Mouse (Mus musculus) forebrain, postnatal 0 days (tissue): ENCODE data around the gene Wfikkn2. TPM values are rescaled to one million over a fixed set of nuclear protein-coding genes. Genes with fewer than 3 reads are reported as not detected.

Source experiments
- ATAC-seq: fragments of 200-750 bp; cut with Nextera tagmentation; 2 replicates; pipeline ENCODE4 v1.8.0; 2017; ENCODE audit warnings: mild to moderate bottlenecking, moderate library complexity
- DNase-seq: peaks from one replicate; pipeline ENCODE4 v3.0.0-alpha.2; 2015
- H3K27ac ChIP-seq: fragments of 300-500 bp; sonication (generic); 2 replicates; pipeline ENCODE4 v1.5.1; 2014; ENCODE audit warnings: low read depth, mild to moderate bottlenecking, antibody characterized with exemption, low read length, moderate library complexity, mixed read lengths
- H3K27me3 ChIP-seq: fragments of 300-500 bp; sonication (generic); 2 replicates; pipeline ENCODE4 v1.6.1; 2014; ENCODE audit warnings: mild to moderate bottlenecking, low read length, mixed read lengths; ENCODE audit not compliant: insufficient read depth
- H3K36me3 ChIP-seq: fragments of 300-500 bp; sonication (generic); 2 replicates; pipeline ENCODE4 v1.6.1; 2014; ENCODE audit warnings: mild to moderate bottlenecking, moderate library complexity; ENCODE audit not compliant: insufficient read depth
- H3K4me1 ChIP-seq: fragments of 300-500 bp; sonication (generic); 2 replicates; pipeline ENCODE4 v1.6.1; 2014; ENCODE audit warnings: antibody characterized with exemption; ENCODE audit not compliant: insufficient read depth
- H3K4me2 ChIP-seq: fragments of 300-500 bp; sonication (generic); 2 replicates; pipeline ENCODE4 v1.6.1; 2014; ENCODE audit warnings: low read depth, mild to moderate bottlenecking, moderate library complexity
- H3K4me3 ChIP-seq: fragments of 300-500 bp; sonication (generic); 2 replicates; pipeline ENCODE4 v1.5.1; 2014; ENCODE audit warnings: low read depth, low read length, mixed read lengths
- H3K9ac ChIP-seq: fragments of 300-500 bp; sonication (generic); 2 replicates; pipeline ENCODE4 v1.6.1; 2014; ENCODE audit warnings: mild to moderate bottlenecking
- H3K9me3 ChIP-seq: fragments of 300-500 bp; sonication (generic); 2 replicates; pipeline ENCODE4 v1.6.1; 2016; ENCODE audit warnings: low read length
- CTCF ChIP-seq: sonication (generic); IDR thresholded peaks from 2 replicates; pipeline ENCODE4 v1.5.1; 2016; ENCODE audit warnings: antibody characterized with exemption, control low read depth, low read depth
- WGBS: fragments of 180-500 bp; shearing (Covaris S2); extraction: QIAGEN DNeasy Blood & Tissue Kit; methylation state at CpG from one replicate; pipeline ENCODE4 v1.1.7; 2014; 5-methylcytosine and 5-hydroxymethylcytosine counted together
- polyA plus RNA-seq: library from polyadenylated mRNA; unstranded; fragments of >200 nt; fragmentation: Nextera tagmentation; extraction: Ambion mirVana; gene quantifications from 2 replicates; pipeline ENCODE4 v1.2.1, GENCODE M21; 2015
- total RNA-seq: library from RNA; depleted of rRNA; stranded (reverse); fragments of >200 nt; gene quantifications from 2 replicates; pipeline ENCODE4 v1.2.3, GENCODE M21; 2014

Gene Wfikkn2
- total and polyA plus RNA-seq, 2 experiments from 2014 or later, result 5.9 to 10.0 TPM

DNA sequence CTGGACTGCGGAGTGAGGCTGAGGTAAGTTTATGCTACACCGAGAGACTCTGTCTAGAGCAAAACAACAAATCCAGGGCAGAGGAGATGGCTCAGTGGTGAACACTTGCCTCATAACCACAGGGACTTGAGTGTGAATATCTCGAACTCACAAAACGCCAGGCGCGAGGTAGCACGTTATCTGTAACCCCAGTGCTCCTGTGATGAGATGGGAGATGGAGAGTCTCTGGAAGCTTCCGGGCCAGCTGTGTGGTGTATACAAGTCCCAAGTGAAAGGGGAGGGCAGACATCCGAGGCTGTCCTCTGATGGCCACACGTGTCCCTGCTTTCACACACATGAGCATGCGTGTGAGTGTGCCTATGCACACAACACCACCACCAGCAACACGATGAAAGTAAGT lies 11.4 kb downstream of the Wfikkn2 start:
- no peaks in the 10 kb centered on the region for H3K36me3 ChIP-seq
- no peak overlapping the region for H3K9ac ChIP-seq
- ATAC-seq, result no peak
- DNase-seq, result no peak
- H3K4me1 ChIP-seq, result no peaks in the 10 kb centered on the region
- H3K4me2 ChIP-seq, result no peak overlapping the region
- TF ChIP-seq CTCF, result no peak
- no peaks in the 10 kb centered on the region for H3K27me3 ChIP-seq
- H3K27ac ChIP-seq, result no peak overlapping the region
- WGBS, result 93% methylated on average over 12 of the region's 12 CpGs
- no peaks in the 10 kb centered on the region for H3K9me3 ChIP-seq
- H3K4me3 ChIP-seq, result no peak overlapping the region

DNA sequence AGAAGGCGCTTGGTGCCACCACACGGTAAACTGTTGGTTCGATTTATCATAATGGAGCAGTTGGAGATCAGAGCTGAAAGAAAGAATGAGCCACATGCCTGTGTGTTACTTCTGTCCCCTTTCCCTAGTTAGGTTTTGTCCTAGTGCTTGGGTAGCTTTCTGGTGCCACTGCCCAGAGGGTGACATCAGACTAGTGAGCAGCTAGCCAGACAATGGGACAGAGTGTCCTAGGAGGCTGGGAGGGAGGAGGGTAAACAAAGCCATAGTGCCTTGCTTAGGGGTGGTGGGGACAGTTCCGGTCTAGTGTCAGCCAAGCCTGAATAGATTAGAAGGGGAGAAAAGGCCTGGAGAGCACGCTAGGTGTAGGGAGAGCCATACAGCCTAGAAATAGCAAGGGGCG lies 12.4 kb downstream of the Wfikkn2 start:
- TF ChIP-seq CTCF, result no peak
- no peak overlapping the region for H3K4me3 ChIP-seq
- DNase-seq (no peak), ATAC-seq (peak; percentile 45; the same call in 1 of the 2 replicates)
- H3K36me3 ChIP-seq, result no peaks in the 10 kb centered on the region
- 42% methylated on average over 6 of the region's 6 CpGs for WGBS
- H3K27ac ChIP-seq, result no peak overlapping the region
- H3K4me2 ChIP-seq, result no peak overlapping the region
- H3K9ac ChIP-seq, result no peak overlapping the region
- H3K9me3 ChIP-seq, result no peaks in the 10 kb centered on the region
- no peaks in the 10 kb centered on the region for H3K27me3 ChIP-seq
- H3K4me1 ChIP-seq, result no peaks in the 10 kb centered on the region

DNA sequence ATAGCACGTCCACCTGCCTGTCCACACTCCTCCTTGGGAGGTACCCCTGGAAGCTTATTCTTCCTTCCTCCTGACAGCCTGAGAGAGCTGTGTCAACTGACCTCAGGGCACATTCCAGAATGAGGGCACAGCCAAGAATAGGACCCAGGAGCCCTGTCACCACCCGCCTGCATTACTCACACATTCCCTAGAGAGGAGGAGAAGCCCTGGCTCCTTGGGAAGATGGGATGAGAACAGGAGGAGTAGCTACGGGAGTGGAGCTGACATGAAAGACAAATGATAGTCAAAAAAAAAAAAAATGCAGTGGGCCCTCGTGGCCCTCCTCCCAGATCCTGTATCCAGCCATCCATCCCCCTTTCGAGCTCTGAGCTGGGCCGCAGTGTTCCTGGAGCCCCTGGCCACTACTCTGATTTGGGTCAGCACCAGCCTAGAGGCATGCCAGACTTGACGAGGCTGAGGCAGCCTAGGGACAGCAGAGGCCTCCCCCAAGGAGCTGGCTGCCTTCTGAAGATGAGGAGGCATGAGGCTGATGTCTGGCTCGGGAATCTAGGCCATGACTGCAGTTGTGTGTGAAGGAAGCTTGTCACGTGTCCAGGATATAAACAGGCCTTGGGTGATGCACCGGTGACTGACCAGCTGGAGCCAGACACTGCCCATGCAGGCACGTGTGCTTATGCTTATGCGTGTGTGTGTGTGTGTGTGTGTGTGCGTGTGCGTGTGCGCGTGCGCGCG lies 13.8 kb downstream of the Wfikkn2 start:
- Histone ChIP-seq H3K27ac (no peak overlapping the region), H3K9ac (no peak overlapping the region), H3K4me2 (no peak overlapping the region), H3K4me3 (no peak overlapping the region), H3K36me3 (no peaks in the 10 kb centered on the region), H3K27me3 (no peaks in the 10 kb centered on the region), H3K9me3 (no peaks in the 10 kb centered on the region), H3K4me1 (no peaks in the 10 kb centered on the region)
- ATAC-seq (no peak), DNase-seq (no peak)
- TF ChIP-seq CTCF, result no peak
- WGBS, result 77% methylated on average over 19 of the region's 19 CpGs

DNA sequence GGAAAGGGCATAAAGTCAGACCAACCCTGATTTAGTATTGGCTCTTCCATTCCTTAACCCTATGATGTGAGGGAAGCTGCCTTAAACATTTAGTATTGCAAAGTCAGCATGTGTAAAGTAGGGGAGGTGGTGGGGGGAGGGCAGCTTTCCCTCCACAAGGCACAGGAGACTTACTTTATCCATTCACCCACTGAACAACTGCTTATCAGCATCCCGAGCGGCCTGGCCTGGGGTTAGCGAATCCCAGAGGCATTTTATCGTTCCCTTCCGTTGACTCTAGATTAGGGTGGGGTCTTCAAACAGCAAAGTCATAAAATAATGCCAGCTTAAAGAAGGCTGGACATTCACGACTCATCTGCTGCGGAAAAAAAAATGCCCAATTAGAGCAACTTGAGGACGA lies 15.6 kb downstream of the Wfikkn2 start:
- Histone ChIP-seq H3K4me3 (no peak overlapping the region), H3K27me3 (no peaks in the 10 kb centered on the region), H3K4me1 (no peaks in the 10 kb centered on the region), H3K27ac (no peak overlapping the region), H3K36me3 (no peaks in the 10 kb centered on the region), H3K9me3 (no peaks in the 10 kb centered on the region), H3K9ac (no peak overlapping the region), H3K4me2 (no peak overlapping the region)
- no peak for ATAC-seq
- 88% methylated on average over 8 of the region's 8 CpGs for WGBS
- DNase-seq, result no peak
- no peak for TF ChIP-seq CTCF

DNA sequence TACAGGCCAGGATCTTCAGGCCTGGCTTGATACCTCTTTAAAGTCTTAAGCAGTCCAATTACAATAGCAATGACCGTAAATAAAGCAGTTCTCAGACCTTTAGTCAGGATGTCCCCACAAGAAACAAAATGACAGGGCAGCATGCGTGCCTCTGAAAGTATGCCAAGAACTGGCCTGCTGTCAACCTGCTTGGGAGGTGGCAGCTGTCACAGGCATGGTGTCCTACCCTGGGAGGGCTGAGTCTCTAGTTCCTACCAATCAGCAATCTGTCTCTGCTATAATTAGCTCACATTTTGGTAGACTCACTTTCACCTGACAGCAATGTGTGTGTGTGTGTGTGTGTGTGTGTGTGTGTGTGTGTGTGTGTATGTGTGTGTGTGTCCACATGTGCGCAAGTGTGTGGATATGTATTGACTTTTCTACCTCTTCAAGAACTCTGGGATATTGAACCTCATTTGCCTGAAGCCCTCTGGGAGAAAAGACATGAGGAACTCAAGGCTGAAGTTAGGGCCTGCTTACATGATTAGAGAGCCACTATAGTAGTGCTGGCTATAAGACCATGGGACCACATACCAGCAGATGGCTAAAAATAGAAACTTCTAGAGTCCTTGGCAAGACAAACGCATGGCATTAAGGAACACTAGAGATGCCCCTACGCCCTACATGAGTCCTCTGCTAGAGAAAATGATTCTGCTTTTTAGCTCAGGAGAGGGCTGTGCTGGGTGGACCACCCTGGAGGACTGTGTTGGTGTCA lies 16.4 kb downstream of the Wfikkn2 start:
- no peak for DNase-seq

DNA sequence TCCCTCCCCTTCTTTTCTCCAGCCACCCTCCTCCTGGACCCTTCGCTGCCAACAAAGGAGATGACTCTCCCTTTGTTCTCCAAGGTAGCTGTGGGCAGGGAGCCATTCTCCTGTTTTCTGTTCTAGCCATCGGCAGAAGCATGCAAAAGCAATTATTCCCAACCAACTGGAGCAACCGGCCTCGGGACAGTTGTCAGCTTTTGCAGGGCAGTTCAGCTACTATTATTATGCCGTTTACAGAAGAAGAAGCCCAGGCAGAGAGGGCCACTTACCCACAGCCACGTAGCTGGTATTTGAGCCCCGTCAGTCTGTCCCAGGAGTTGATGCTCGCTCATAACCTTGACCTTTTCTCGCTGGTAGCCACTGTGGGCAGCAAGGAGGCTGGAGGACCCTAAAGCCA lies 17.4 kb downstream of the Wfikkn2 start:
- Histone ChIP-seq H3K36me3 (no peaks in the 10 kb centered on the region), H3K4me2 (no peak overlapping the region), H3K4me1 (no peaks in the 10 kb centered on the region), H3K27me3 (no peaks in the 10 kb centered on the region), H3K9ac (no peak overlapping the region), H3K4me3 (no peak overlapping the region), H3K27ac (no peak overlapping the region), H3K9me3 (no peaks in the 10 kb centered on the region)
- TF ChIP-seq CTCF, result no peak
- ATAC-seq (no peak), DNase-seq (no peak)
- WGBS, result 40% methylated on average over 9 of the region's 9 CpGs

More for the DNA sequence above, 16.4 kb downstream of the Wfikkn2 start:
- Histone ChIP-seq H3K36me3 (no peaks in the 10 kb centered on the region), H3K9ac (no peak overlapping the region), H3K27me3 (no peaks in the 10 kb centered on the region), H3K4me2 (no peak overlapping the region), H3K27ac (no peak overlapping the region), H3K4me3 (no peak overlapping the region), H3K4me1 (no peaks in the 10 kb centered on the region), H3K9me3 (no peaks in the 10 kb centered on the region)
- no peak for TF ChIP-seq CTCF
- 70% methylated on average over 5 of the region's 5 CpGs for WGBS
- no peak for ATAC-seq

DNA sequence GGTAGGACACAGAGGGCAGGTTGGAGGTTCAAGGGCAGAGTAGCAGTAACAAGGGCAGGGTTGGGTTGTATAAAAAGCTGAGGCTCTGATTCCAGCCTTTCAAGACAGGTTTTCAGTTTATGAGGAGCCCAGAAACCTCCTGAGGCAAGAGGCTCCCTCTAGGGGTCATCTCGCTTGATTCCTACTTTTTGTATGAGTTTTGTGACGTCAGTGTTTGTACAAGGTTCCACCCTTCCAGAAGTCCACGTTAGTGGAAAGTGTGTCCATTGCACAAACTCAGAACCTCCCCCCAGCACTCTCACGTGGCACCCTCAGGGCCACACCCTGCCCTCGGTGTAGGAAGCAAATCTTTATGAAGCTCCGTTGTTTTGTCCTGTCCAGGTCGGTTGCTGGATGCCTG lies 19.8 kb downstream of the Wfikkn2 start:
- DNase-seq (peak; percentile 57), ATAC-seq (peak; percentile 51; the same call in 1 of the 2 replicates)
- no peaks in the 10 kb centered on the region for H3K9me3 ChIP-seq
- H3K4me1 ChIP-seq, result no peaks in the 10 kb centered on the region
- no peak overlapping the region for H3K4me2 ChIP-seq
- 34% methylated on average over 7 of the region's 7 CpGs for WGBS
- peak; percentile 71 for TF ChIP-seq CTCF
- no peaks in the 10 kb centered on the region for H3K36me3 ChIP-seq
- H3K27ac ChIP-seq, result no peak overlapping the region
- H3K4me3 ChIP-seq, result no peak overlapping the region
- no peaks in the 10 kb centered on the region for H3K27me3 ChIP-seq
- H3K9ac ChIP-seq, result no peak overlapping the region
